Mouse (Mus musculus) adrenal gland, postnatal 14 days (tissue): ENCODE measurements around the gene Creb1. TPM values are rescaled to one million over a fixed set of nuclear protein-coding genes. Genes with fewer than 3 reads are reported as not detected.
"Not testable (repeated sequence)": the region's sequence is repeated elsewhere in the genome, so short reads cannot be mapped to it uniquely, and the experiment has no call there.

Experiments
- DNase-seq: peaks from one replicate; pipeline ENCODE4 v3.0.0; 2021; ENCODE audit warnings: mixed read lengths
- total RNA-seq: library from RNA; stranded (reverse); gene quantifications from 2 replicates; pipeline ENCODE4 v1.2.3, GENCODE M21; 2021

Gene Creb1
- total RNA-seq, 1 experiment from 2014 or later = 42.1 TPM

DNA sequence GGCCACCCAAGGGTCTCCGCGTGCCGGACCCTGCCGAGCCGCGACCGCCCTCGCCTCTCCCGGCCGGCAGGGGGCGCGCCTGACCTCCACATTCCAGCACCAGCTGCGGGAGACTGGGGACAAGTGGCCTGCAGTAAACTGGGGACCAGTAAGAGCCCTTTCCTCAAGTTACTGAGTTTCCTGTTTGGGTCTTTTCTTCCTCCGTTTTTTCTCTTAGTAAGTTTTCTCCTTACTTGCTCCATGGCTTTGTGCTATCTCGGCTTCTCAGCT is 85.2 kb downstream of the Creb1 start:
- DNase-seq = peak; percentile 92

GRCm38 (mm10) chr1:64618226-64618625 is 85.8 kb downstream of the Creb1 start:
- no peak for DNase-seq

GRCm38 (mm10) chr1:64621116-64621515 is 88.7 kb downstream of the Creb1 start:
- no peak for DNase-seq

GRCm38 (mm10) chr1:64623558-64624435 is 91.4 kb downstream of the Creb1 start:
- no peak for DNase-seq

DNA sequence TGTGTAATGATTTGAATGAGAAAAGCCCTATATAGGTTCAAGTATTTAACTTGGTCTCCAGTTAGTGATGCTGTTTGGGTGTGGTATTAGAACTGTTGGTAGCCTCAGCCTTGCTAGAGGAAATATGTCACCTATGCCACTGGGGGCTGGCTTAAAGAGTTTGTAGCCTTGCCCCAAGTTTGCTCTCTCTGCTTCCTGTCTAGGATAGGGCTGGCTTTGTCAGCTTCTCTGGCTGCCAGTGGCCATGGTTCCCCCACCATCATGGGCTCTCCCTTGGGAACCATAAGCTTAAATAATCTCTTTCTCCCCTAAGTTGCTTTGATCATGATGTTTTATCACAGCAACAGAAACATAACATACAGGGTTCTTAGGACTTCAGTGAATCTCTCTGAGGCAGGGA is 92.8 kb downstream of the Creb1 start:
- no peak for DNase-seq

DNA sequence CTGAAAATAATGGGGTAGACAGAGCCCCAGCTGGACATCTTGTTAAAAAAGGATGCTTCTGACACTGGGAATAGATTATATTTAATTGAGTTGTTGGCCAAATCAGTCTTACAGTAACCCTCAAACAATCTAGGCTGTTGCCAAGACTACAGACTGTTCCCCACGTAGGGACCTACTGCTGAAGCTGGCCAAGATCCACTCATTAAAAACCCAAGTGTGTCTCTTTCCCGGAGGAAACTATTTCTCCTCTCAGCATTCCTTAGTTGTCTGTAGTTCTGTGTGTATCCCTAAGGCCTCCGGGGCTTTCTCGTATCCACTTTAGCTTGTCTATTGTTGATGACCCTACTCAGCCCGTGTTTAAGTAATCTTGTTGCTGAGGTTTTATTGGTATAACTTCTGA is 99.1 kb downstream of the Creb1 start:
- DNase-seq = no peak

GRCm38 (mm10) chr1:64633237-64633636 is 100.8 kb downstream of the Creb1 start:
- no peak for DNase-seq

DNA sequence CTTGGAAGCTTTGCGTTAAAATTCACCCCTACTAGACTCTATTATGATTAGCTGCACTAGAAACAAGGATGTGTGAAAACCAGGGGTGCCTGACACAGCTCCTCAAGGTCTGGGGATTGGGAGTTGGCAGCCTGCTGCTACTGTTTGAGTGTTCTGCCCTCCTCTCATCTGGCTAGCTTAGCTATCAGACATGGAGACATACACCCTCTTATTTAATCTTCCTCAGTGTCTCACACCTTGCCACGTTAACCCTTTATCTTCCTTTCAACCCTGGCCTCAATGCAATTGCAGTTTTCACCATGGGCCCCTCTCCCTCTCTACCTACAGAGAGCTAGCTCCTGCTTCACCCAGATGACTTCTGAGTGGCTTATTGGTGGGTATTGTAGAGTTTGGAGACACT is 103.2 kb downstream of the Creb1 start:
- no peak for DNase-seq

DNA sequence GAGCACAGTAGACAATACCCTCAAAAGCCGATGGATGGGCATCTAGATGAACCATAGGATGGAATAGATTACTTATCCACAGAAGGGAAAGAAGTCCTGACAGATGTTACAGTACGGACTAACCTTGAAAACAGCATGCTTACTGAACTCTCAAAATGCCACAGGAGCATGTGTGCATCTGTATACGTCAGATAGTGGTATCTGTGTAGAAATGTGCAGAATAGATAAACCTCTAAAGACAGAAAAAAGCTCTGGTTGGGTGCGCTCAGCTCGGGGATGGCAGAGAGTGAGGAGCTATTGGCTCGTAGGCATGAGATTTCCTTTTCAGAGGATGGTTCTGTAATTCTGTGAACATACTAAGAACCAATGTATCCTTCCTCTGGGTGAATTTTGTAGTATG is 106.8 kb downstream of the Creb1 start:
- DNase-seq = no peak

- no peak for DNase-seq
Observed at GRCm38 (mm10) chr1:64641069-64641468, 108.6 kb downstream of the Creb1 start.

DNA sequence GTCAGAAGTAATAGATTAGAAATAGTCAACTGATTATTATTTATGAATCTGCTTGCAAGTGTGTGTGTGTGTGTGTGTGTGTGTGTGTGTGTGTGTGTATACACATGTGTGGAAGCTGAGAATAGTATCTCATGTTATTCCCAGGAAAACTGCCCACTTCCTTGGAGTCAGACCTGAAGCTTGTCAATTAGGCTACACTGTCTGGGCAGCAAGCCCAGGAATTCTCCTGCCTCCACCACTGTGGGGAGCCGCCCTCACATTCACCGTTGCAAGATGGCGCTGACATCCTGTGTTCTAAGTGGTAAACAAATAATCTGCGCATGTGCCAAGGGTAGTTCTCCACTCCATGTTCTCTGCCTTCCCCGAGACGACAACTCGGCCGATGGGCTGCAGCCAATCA is 110.1 kb downstream of the Creb1 start:
- DNase-seq = not testable (repeated sequence)

DNA sequence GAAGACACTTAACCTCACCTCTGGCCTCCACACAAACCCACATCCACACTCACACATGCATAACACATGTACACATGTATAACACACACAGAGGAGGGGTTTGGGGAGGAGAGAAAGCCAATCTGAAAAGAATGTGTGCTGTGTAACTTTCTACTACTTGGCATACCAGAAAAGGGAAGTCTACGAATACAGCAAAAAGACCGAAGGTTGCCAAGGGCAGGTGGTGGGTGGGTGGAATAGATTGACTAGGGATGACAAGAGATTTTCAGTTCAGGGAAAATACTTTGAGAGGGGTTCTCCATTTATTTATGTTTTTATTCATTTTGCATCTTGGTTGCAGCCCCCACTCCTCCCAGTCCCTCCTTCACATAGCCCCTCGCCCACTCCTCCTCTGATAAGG is 112.1 kb downstream of the Creb1 start:
- no peak for DNase-seq

- DNase-seq = peak; percentile 61
Observed at GRCm38 (mm10) chr1:64649362-64650124, 117.1 kb downstream of the Creb1 start.

DNA sequence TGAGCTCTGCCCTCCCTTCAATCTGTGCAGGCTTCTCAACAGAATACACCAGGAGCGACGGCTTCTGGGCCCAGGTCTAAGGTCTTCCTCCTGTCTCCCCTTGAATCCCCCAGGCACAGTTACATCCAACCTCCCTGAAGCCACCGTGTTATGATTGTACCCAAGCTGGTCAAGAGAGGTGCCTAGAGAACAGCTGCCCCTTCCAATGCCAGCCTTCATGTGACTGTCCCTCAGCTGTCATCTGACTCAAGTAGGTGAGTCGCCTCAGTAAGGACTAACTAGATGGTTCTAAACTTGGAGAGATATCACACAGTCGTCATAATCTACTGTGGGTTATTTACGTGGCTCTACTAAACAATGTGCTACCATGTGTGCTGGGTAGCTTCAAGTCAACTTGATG is 121.3 kb downstream of the Creb1 start:
- DNase-seq = no peak

Other genes with a start within 250 kb of the Creb1 start
- 8.5 and 10.6 TPM in 2 replicates for gene Mettl21a, start 84.6 kb downstream of the Creb1 start, total RNA-seq
- gene Ccnyl1, start 157.8 kb downstream of the Creb1 start, total RNA-seq = 22.7 and 24.0 TPM in 2 replicates
- gene Fzd5, start 205.1 kb downstream of the Creb1 start, total RNA-seq = 12.8 and 14.4 TPM in 2 replicates